Mouse (Mus musculus): ENCODE measurements around the gene Il3ra. TPM values are rescaled to one million over a fixed set of nuclear protein-coding genes. Genes with fewer than 3 reads are reported as not detected.

Gene Il3ra
- polyA plus RNA-seq, 1 experiment: 82.3 TPM

DNA sequence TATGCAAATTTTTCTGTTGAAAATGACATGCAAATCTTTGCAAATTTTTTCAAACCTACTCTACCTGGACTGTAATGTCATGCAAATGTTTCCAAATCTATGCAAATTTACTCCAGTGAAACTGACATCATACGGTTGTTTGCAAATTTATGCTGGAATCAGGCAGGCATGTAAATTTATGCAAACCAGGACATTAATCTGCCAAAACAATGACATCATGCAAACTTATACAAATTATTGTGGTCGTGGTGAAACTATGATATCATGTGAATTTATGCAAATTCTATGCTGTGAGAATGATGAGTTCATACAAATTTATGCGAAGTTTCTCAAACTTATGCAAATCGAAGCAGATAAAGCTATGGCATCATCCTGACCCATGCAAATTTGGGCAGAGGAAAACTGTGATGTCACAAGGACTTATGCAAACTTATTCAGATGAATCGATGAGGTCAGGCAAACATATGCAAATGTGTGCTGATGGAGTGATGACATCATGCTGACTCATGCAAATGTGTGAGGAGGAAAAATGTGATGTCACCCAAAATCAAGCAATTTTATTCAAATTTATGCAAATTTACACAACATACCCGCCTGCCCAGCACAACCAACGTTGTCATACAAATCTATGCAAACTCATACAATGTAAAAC, 7.1 kb downstream of the Il3ra start:
- TF ChIP-seq POLR2A (IDR thresholded peaks at IDR 0.05; ENCODE audit: borderline replicate concordance, control insufficient read depth, low read depth, low read length): no peak
- no peak for TF ChIP-seq CTCF (IDR thresholded peaks at IDR 0.05; ENCODE audit: control insufficient read depth, insufficient read depth, low read length)
- Histone ChIP-seq H3K4me3 (replicated peaks; ENCODE audit: control insufficient read depth, low read depth, low read length) (no peak overlapping the region), H3K27ac (ENCODE audit: control insufficient read depth, insufficient read depth, low read depth, low read length, poor library complexity) (no peak overlapping the region), H3K4me1 (ENCODE audit: control insufficient read depth, insufficient read depth, low read length) (no peaks in the 10 kb centered on the region; the same call in 1 of the 2 replicates)
- 87% methylated on average over 7 of the region's 7 CpGs for WGBS

DNA sequence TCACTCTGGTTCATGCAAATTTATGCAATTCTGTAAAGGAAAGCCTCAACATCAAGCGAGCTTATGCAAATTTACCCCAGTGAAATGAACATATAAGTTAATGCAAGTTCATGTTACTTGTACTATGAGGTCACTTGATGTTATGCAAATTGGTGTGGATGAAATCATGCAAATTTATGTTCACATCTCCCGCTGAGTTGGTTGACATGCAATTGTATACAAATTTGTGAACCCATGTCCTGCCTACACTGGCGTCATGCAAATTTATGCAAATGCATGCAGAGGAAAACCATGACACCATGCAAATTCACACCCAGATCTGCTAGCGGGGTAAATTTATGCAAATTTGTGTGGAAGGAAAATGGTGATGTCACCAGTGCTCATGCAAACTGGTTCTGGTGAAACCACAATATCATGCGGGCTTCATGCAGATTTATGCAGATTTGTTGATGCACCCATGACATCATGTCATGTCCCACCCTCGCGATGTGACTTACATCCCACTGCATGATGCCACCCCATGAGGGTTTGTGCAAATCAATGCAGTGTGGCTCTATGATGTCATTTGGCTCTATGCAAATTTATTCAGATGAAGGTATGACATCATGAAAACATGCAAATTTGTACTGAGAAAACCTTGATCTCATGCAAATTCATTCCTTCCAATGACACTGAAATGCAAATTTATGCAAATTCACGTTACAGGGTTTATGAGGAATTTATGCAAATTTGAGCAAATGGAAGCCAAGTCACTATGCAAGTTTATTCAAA, 7.8 kb downstream of the Il3ra start:
- H3K4me1 ChIP-seq (ENCODE audit: control insufficient read depth, insufficient read depth, low read length): no peaks in the 10 kb centered on the region; the same call in 1 of the 2 replicates
- no peak for TF ChIP-seq POLR2A (IDR thresholded peaks at IDR 0.05; ENCODE audit: borderline replicate concordance, control insufficient read depth, low read depth, low read length)
- no peak for TF ChIP-seq CTCF (IDR thresholded peaks at IDR 0.05; ENCODE audit: control insufficient read depth, insufficient read depth, low read length)
- H3K4me3 ChIP-seq (replicated peaks; ENCODE audit: control insufficient read depth, low read depth, low read length): no peak overlapping the region

DNA sequence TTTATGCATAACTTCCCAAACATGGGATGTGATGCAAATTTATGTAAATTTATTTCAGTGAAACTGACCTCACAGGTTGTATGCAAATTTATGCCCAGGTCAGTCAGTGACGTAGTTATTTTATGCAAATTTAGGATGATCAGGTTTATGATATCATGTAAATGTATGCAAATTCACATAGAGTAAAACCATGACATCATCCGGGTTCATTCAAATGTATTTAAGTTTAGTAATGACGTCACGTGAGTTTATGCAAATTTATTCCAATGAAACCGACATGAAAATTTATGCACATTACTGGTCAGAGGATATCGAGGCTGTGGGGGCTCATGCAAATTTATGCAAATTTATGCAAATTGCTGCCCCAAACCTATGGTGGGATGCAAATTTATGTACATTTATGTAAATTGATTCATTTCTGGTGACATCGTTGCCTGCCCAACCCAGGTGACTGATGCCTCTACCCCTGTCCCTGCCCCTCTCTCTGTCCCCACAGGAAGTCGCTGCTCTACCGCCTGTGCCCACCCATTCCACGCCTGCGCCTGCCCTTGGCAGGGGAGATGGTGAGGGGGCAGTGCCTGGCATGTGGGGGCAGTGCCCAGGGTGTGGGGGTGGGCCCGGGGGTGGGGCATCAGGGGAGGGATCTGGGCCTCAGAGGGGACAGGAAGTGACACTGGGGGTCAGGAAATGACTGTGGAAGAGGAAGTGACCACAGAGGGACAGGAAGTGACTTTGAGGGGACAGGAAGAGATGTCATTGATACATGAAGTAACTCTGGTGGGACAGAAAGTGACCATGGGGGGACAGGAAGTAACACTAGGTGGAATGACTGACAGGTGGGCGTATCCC, 8.7 kb downstream of the Il3ra start:
- no peak overlapping the region for H3K4me3 ChIP-seq (replicated peaks; ENCODE audit: control insufficient read depth, low read depth, low read length)
- no peak overlapping the region for H3K27ac ChIP-seq (ENCODE audit: control insufficient read depth, insufficient read depth, low read depth, low read length, poor library complexity)
- no peak for TF ChIP-seq CTCF (IDR thresholded peaks at IDR 0.05; ENCODE audit: control insufficient read depth, insufficient read depth, low read length)
- TF ChIP-seq POLR2A (IDR thresholded peaks at IDR 0.05; ENCODE audit: borderline replicate concordance, control insufficient read depth, low read depth, low read length): no peak
- no peaks in the 10 kb centered on the region; the same call in 1 of the 2 replicates for H3K4me1 ChIP-seq (ENCODE audit: control insufficient read depth, insufficient read depth, low read length)
- 90% methylated on average over 13 of the region's 13 CpGs for WGBS

More for the DNA sequence above, 7.8 kb downstream of the Il3ra start:
- 87% methylated on average over 8 of the region's 8 CpGs for WGBS
- no peak overlapping the region for H3K27ac ChIP-seq (ENCODE audit: control insufficient read depth, insufficient read depth, low read depth, low read length, poor library complexity)

DNA sequence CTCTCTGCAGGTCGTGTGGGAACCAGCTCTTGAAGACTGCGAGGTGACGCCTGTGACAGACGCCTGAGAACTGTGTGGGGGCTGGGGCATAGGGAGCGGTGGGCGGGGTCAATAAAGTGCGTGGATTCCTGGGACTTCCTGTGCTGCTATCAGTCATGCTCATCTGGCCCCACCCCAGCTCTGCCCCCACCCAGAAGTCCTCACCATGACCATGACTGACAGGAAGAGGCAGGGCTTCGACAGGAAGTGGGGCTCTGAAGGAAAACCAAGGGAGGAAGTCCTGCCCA, 9.2 kb downstream of the Il3ra start:
- Histone ChIP-seq H3K4me3 (replicated peaks; ENCODE audit: control insufficient read depth, low read depth, low read length) (no peak overlapping the region), H3K27ac (ENCODE audit: control insufficient read depth, insufficient read depth, low read depth, low read length, poor library complexity) (no peak overlapping the region; the same call in 1 of the 2 replicates), H3K4me1 (ENCODE audit: control insufficient read depth, insufficient read depth, low read length) (no peaks in the 10 kb centered on the region; the same call in 1 of the 2 replicates)
- WGBS: 82% methylated on average over 8 of the region's 8 CpGs
- TF ChIP-seq CTCF (IDR thresholded peaks at IDR 0.05; ENCODE audit: control insufficient read depth, insufficient read depth, low read length) (no peak), POLR2A (IDR thresholded peaks at IDR 0.05; ENCODE audit: borderline replicate concordance, control insufficient read depth, low read depth, low read length) (no peak)

DNA sequence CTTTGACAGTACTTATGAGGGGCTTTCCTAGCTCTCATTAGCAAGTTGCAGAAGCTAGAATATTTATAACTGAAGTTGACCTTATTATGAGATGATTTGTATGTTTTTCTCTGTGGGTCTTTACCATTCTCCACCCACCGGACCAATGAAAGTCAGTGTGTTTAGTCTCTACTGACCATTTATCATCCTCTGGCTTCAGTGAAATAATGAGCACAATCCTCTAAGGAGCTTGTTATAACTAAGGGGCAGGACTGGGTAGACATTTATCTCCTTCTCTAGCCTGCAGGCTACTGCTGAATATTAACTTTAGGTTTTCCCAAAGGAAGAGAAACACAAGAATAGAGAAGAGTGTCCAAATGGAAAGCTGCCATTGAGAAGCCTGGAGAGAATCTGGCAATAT, 49.5 kb downstream of the Il3ra start:
- Histone ChIP-seq H3K4me3 (replicated peaks; ENCODE audit: control insufficient read depth, low read depth, low read length) (no peak overlapping the region), H3K27ac (ENCODE audit: control insufficient read depth, insufficient read depth, low read depth, low read length, poor library complexity) (no peak overlapping the region), H3K4me1 (ENCODE audit: control insufficient read depth, insufficient read depth, low read length) (no peaks in the 10 kb centered on the region)
- no peak for TF ChIP-seq POLR2A (IDR thresholded peaks at IDR 0.05; ENCODE audit: borderline replicate concordance, control insufficient read depth, low read depth, low read length)
- no peak for TF ChIP-seq CTCF (IDR thresholded peaks at IDR 0.05; ENCODE audit: control insufficient read depth, insufficient read depth, low read length)
- 85% methylated on average over 1 of the region's 1 CpGs for WGBS

DNA sequence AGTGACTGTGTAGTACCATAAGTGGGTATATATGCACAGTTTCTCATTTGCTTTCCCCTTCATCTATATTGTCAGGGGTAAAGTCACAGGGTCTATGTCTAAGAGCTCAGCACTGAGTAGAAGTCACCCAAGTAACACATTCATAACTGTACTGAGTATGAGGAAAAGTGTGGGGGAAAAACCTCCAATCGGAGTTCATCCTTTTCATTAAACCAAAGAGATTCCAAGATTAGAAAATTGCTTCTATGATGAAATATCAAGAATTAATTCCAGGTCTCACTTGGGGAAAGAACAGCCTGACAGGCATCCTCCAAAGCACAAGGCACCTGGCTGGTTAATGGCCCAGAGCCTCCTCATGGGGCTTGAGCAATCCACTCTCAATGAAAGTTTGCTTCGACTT, 54.9 kb downstream of the Il3ra start, which contains the start of gene Olfr721-ps1:
Gene Olfr721-ps1 (plus strand): TSS at position 301 of the 400 bp plus-strand sequence.
- H3K4me3 ChIP-seq (replicated peaks; ENCODE audit: control insufficient read depth, low read depth, low read length): no peak within 1 kb of the TSS
- no peak within 1 kb of the TSS for H3K27ac ChIP-seq (ENCODE audit: control insufficient read depth, insufficient read depth, low read depth, low read length, poor library complexity)
- 72% methylated on average over 2 of the region's 2 CpGs for WGBS
- H3K4me1 ChIP-seq (ENCODE audit: control insufficient read depth, insufficient read depth, low read length): no peaks in the 10 kb centered on the region
- TF ChIP-seq POLR2A (IDR thresholded peaks at IDR 0.05; ENCODE audit: borderline replicate concordance, control insufficient read depth, low read depth, low read length) (no peak), CTCF (IDR thresholded peaks at IDR 0.05; ENCODE audit: control insufficient read depth, insufficient read depth, low read length) (no peak)

Other genes with a start within 250 kb of the Il3ra start
- 39.5 and 74.7 TPM in 2 replicates for gene Psmd6, start 225.3 kb upstream of the Il3ra start, polyA plus RNA-seq (2011; ENCODE audit: insufficient read depth, insufficient read length, low replicate concordance, missing spikeins)
- gene Olfr720, start 159.4 kb upstream of the Il3ra start, polyA plus RNA-seq (2011; ENCODE audit: insufficient read depth, insufficient read length, low replicate concordance, missing spikeins): not detected in 2 replicates
- not detected in 2 replicates for gene Olfr31, start 23.4 kb upstream of the Il3ra start, polyA plus RNA-seq (2011; ENCODE audit: insufficient read depth, insufficient read length, low replicate concordance, missing spikeins)
- gene Olfr721-ps1, start 55.0 kb downstream of the Il3ra start, polyA plus RNA-seq (2011; ENCODE audit: insufficient read depth, insufficient read length, low replicate concordance, missing spikeins): not detected in 2 replicates